Mouse (Mus musculus) hindbrain, embryonic 13.5 days (tissue): ENCODE data around the gene Rrp1. TPM values are rescaled to one million over a fixed set of nuclear protein-coding genes. Genes with fewer than 3 reads are reported as not detected.
"Not testable (repeated sequence)": the region's sequence is repeated elsewhere in the genome, so short reads cannot be mapped to it uniquely, and the experiment has no call there.

ENCODE experiments used
- ATAC-seq: fragments of 200-750 bp; cut with Nextera tagmentation; 2 replicates; pipeline ENCODE4 v1.8.0; 2017; ENCODE audit warnings: moderate TSS enrichment; ENCODE audit not compliant: low FRiP score
- H3K27ac ChIP-seq: fragments of 300-500 bp; sonication (generic); 2 replicates; pipeline ENCODE4 v1.5.1; 2015; ENCODE audit warnings: inconsistent platforms, mild to moderate bottlenecking, moderate library complexity
- H3K27me3 ChIP-seq: fragments of 300-500 bp; sonication (generic); 2 replicates; pipeline ENCODE4 v1.6.1; 2015; ENCODE audit warnings: mild to moderate bottlenecking, inconsistent platforms
- H3K36me3 ChIP-seq: fragments of 300-500 bp; sonication (generic); 2 replicates; pipeline ENCODE4 v1.6.1; 2015; ENCODE audit warnings: mild to moderate bottlenecking, inconsistent platforms
- H3K4me1 ChIP-seq: fragments of 300-500 bp; sonication (generic); replicated peaks from 2 replicates; pipeline ENCODE4 v1.6.1; 2015; ENCODE audit warnings: inconsistent platforms
- H3K4me2 ChIP-seq: fragments of 300-500 bp; sonication (generic); 2 replicates; pipeline ENCODE4 v1.6.1; 2015; ENCODE audit warnings: inconsistent platforms, mild to moderate bottlenecking, moderate library complexity
- H3K4me3 ChIP-seq: fragments of 300-500 bp; sonication (generic); 2 replicates; pipeline ENCODE4 v1.5.1; 2015; ENCODE audit warnings: mild to moderate bottlenecking, inconsistent platforms
- H3K9ac ChIP-seq: fragments of 300-500 bp; sonication (generic); 2 replicates; pipeline ENCODE4 v1.6.1; 2015; ENCODE audit warnings: mild to moderate bottlenecking, inconsistent platforms
- H3K9me3 ChIP-seq: fragments of 300-500 bp; sonication (generic); 2 replicates; pipeline ENCODE4 v1.6.1; 2016; ENCODE audit warnings: inconsistent platforms
- WGBS: fragments of 180-500 bp; shearing (Covaris S2); methylation state at CpG from one replicate; pipeline ENCODE4 v1.1.7; 2015; 5-methylcytosine and 5-hydroxymethylcytosine counted together
- polyA plus RNA-seq: library from polyadenylated mRNA; unstranded; fragments of >200 nt; fragmentation: Nextera tagmentation; extraction: Ambion mirVana; gene quantifications from 2 replicates; pipeline ENCODE4 v1.2.1, GENCODE M21; 2015

The Rrp1 gene
- polyA plus RNA-seq, 1 experiment from 2014 or later: 385 TPM

- Histone ChIP-seq H3K27me3 (0 out of 2 replicates have a peak, but pooled peaks cover 3% of the 10 kb centered on the region), H3K9ac (no peak overlapping the region), H3K27ac (no peak overlapping the region), H3K4me2 (no peak overlapping the region), H3K4me1 (peaks cover 9% of the 10 kb centered on the region), H3K36me3 (no peaks in the 10 kb centered on the region), H3K4me3 (no peak overlapping the region), H3K9me3 (no peaks in the 10 kb centered on the region)
- WGBS: 82% methylated on average over 2 of the region's 2 CpGs
- no peak for ATAC-seq
Observed at GRCm38 (mm10) chr10:78420929-78421328, 8.1 kb upstream of the Rrp1 start.

GRCm38 (mm10) chr10:78418791-78419190, 5.9 kb upstream of the Rrp1 start:
- Histone ChIP-seq H3K4me1 (no peaks in the 10 kb centered on the region), H3K27ac (no peak overlapping the region), H3K4me3 (no peak overlapping the region), H3K36me3 (no peaks in the 10 kb centered on the region), H3K4me2 (no peak overlapping the region), H3K27me3 (0 out of 2 replicates have a peak, but pooled peaks cover 3% of the 10 kb centered on the region), H3K9ac (no peak overlapping the region), H3K9me3 (no peaks in the 10 kb centered on the region)
- 82% methylated on average over 2 of the region's 2 CpGs for WGBS
- ATAC-seq: no peak

- Histone ChIP-seq H3K4me3 (no peak overlapping the region), H3K9ac (no peak overlapping the region), H3K27me3 (no peaks in the 10 kb centered on the region), H3K4me2 (no peak overlapping the region), H3K9me3 (no peaks in the 10 kb centered on the region), H3K4me1 (no peaks in the 10 kb centered on the region), H3K36me3 (no peaks in the 10 kb centered on the region), H3K27ac (no peak overlapping the region)
- 60% methylated on average over 5 of the region's 5 CpGs for WGBS
- no peak for ATAC-seq
Observed at GRCm38 (mm10) chr10:78417888-78418287, 5.0 kb upstream of the Rrp1 start.

GRCm38 (mm10) chr10:78414936-78415335, 2.1 kb upstream of the Rrp1 start:
- not testable (repeated sequence) for H3K27ac ChIP-seq, ATAC-seq
- 87% methylated on average over 3 of the region's 4 CpGs for WGBS

GRCm38 (mm10) chr10:78413152-78413520, 293 bp upstream of the Rrp1 start:
- peak; percentile 73; the same call in 1 of the 2 replicates for ATAC-seq
- H3K27me3 ChIP-seq: no peaks in the 10 kb centered on the region

More at GRCm38 (mm10) chr10:78414936-78415335, 2.1 kb upstream of the Rrp1 start:
- H3K4me2 ChIP-seq, H3K9me3 ChIP-seq, H3K4me3 ChIP-seq, H3K9ac ChIP-seq, H3K27me3 ChIP-seq: not testable (repeated sequence)
- H3K36me3 ChIP-seq: peaks cover 11% of the 10 kb centered on the region
- H3K4me1 ChIP-seq: peaks cover 14% of the 10 kb centered on the region

GRCm38 (mm10) chr10:78411851-78412250, 992 bp downstream of the Rrp1 start:
- no peaks in the 10 kb centered on the region for H3K27me3 ChIP-seq
- H3K27ac ChIP-seq: peak overlapping the region; percentile 89
- WGBS: 17% methylated on average over 8 of the region's 8 CpGs
- H3K9ac ChIP-seq: peak overlapping the region; percentile 85
- H3K36me3 ChIP-seq: peaks cover 40% of the 10 kb centered on the region
- peak overlapping the region; percentile 71 for H3K4me2 ChIP-seq
- peak overlapping the region; percentile 88 for H3K4me3 ChIP-seq
- H3K9me3 ChIP-seq: no peaks in the 10 kb centered on the region
- peaks cover 14% of the 10 kb centered on the region for H3K4me1 ChIP-seq
- 0 out of 2 replicates have a peak, but pooled peaks have one; percentile 9 for ATAC-seq

More at GRCm38 (mm10) chr10:78413152-78413520, 293 bp upstream of the Rrp1 start:
- H3K9me3 ChIP-seq: no peaks in the 10 kb centered on the region
- H3K4me3 ChIP-seq: peak overlapping the region; percentile 88
- H3K9ac ChIP-seq: peak overlapping the region; percentile 58; the same call in 1 of the 2 replicates
- H3K4me1 ChIP-seq: peaks cover 14% of the 10 kb centered on the region
- H3K27ac ChIP-seq: peak overlapping the region; percentile 75
- H3K4me2 ChIP-seq: peak overlapping the region; percentile 71
- peaks cover 29% of the 10 kb centered on the region for H3K36me3 ChIP-seq
- 47% methylated on average over 7 of the region's 7 CpGs for WGBS

- Histone ChIP-seq H3K4me1 (peaks cover 14% of the 10 kb centered on the region), H3K36me3 (peaks cover 65% of the 10 kb centered on the region), H3K9ac (no peak overlapping the region), H3K4me2 (no peak overlapping the region), H3K4me3 (no peak overlapping the region), H3K27me3 (no peaks in the 10 kb centered on the region), H3K9me3 (no peaks in the 10 kb centered on the region), H3K27ac (no peak overlapping the region)
- 89% methylated on average over 9 of the region's 9 CpGs for WGBS
- ATAC-seq: no peak
Observed at GRCm38 (mm10) chr10:78409035-78409788, 3.6 kb downstream of the Rrp1 start.

- 96% methylated on average over 4 of the region's 4 CpGs for WGBS
- H3K9me3 ChIP-seq: no peaks in the 10 kb centered on the region
- ATAC-seq: no peak
- H3K4me1 ChIP-seq: peaks cover 14% of the 10 kb centered on the region
- no peak overlapping the region for H3K9ac ChIP-seq
- H3K27me3 ChIP-seq: no peaks in the 10 kb centered on the region
- no peak overlapping the region for H3K27ac ChIP-seq
- no peak overlapping the region for H3K4me3 ChIP-seq
- H3K4me2 ChIP-seq: no peak overlapping the region
- H3K36me3 ChIP-seq: peaks cover 86% of the 10 kb centered on the region
Observed at GRCm38 (mm10) chr10:78407132-78407531, 5.7 kb downstream of the Rrp1 start.

GRCm38 (mm10) chr10:78406152-78406551, 6.7 kb downstream of the Rrp1 start:
- Histone ChIP-seq H3K9ac (no peak overlapping the region), H3K36me3 (peaks cover 96% of the 10 kb centered on the region), H3K4me3 (no peak overlapping the region), H3K27me3 (no peaks in the 10 kb centered on the region), H3K4me1 (peaks cover 6% of the 10 kb centered on the region), H3K27ac (no peak overlapping the region), H3K4me2 (no peak overlapping the region), H3K9me3 (no peaks in the 10 kb centered on the region)
- WGBS: 93% methylated on average over 6 of the region's 6 CpGs
- no peak for ATAC-seq

- Histone ChIP-seq H3K27me3 (no peaks in the 10 kb centered on the region), H3K4me3 (no peak overlapping the region), H3K4me1 (peaks cover 13% of the 10 kb centered on the region), H3K36me3 (peaks cover 85% of the 10 kb centered on the region), H3K4me2 (no peak overlapping the region), H3K27ac (no peak overlapping the region), H3K9ac (no peak overlapping the region), H3K9me3 (no peaks in the 10 kb centered on the region)
- no peak for ATAC-seq
- 96% methylated on average over 14 of the region's 14 CpGs for whole genome bisulfite sequencing
Observed at GRCm38 (mm10) chr10:78402301-78402922, 10.4 kb downstream of the Rrp1 start.

- H3K4me2 ChIP-seq: no peak overlapping the region
- H3K4me1 ChIP-seq: peaks cover 20% of the 10 kb centered on the region
- no peaks in the 10 kb centered on the region for H3K9me3 ChIP-seq
- H3K9ac ChIP-seq: no peak overlapping the region
- H3K27me3 ChIP-seq: no peaks in the 10 kb centered on the region
- H3K27ac ChIP-seq: no peak overlapping the region
- 95% methylated on average over 2 of the region's 2 CpGs for whole genome bisulfite sequencing
- H3K4me3 ChIP-seq: no peak overlapping the region
- no peak for ATAC-seq
- peaks cover 72% of the 10 kb centered on the region for H3K36me3 ChIP-seq
Observed at GRCm38 (mm10) chr10:78401127-78401526, 11.7 kb downstream of the Rrp1 start.

- no peaks in the 10 kb centered on the region for H3K27me3 ChIP-seq
- H3K9ac ChIP-seq: 0 out of 2 replicates have a peak overlapping the region, but pooled peaks have one; percentile 35
- H3K4me1 ChIP-seq: peaks cover 31% of the 10 kb centered on the region
- 34% methylated on average over 17 of the region's 17 CpGs for WGBS
- H3K4me3 ChIP-seq: no peak overlapping the region
- peak overlapping the region; percentile 35; the same call in 1 of the 2 replicates for H3K27ac ChIP-seq
- ATAC-seq: no peak
- no peak overlapping the region for H3K4me2 ChIP-seq
- H3K36me3 ChIP-seq: peaks cover 55% of the 10 kb centered on the region
- H3K9me3 ChIP-seq: no peaks in the 10 kb centered on the region
Observed at GRCm38 (mm10) chr10:78399090-78399657, 13.7 kb downstream of the Rrp1 start.
